Mouse (Mus musculus) liver, embryonic 14.5 days (tissue): ENCODE data around the gene Nrp1.

Source experiments
- CTCF ChIP-seq: IDR thresholded peaks from 2 replicates; pipeline ENCODE4 v1.5.1; 2016; ENCODE audit warnings: antibody characterized with exemption, low read depth, control low read depth
- EP300 ChIP-seq: IDR thresholded peaks from 2 replicates; pipeline ENCODE4 v1.6.1; 2016; ENCODE audit warnings: antibody characterized with exemption, low read depth

DNA sequence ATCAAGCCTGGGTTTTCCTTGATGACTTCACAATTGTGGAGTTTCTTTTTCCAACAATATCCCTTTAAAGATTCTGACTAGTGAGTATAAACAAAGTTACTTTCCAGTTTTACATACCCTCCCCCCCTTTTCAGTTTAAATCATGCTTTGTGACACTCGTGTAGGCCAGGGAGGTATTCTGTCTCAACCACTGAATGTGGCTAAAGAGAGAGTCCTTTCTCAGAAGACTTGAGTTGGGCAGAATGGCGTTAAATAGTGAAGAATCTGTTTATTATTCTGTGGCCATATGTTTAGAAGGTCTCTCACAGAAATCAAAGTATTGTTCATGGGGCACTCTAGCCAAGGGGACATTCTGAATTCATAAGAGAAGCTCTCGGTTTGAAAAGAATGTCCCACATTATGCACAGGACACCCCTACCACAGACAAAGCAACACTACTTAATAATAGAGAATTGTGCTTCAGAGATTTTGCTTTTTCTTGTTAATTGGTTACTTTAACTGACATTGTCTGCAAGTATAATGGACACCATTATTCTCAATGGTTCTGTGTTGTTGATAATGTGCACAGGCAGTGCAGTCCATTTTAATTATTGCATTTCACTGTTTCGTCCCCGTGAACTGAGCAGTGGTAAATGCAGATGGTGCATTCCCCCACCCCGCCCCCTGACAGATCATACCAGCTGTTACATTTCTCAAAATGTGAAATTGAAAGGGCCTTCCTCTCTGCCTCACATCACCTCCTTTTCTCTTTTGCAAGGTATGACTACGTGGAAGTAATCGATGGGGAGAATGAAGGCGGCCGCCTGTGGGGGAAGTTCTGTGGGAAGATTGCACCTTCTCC lies 59.8 kb downstream of the Nrp1 start:
- TF ChIP-seq CTCF, result no peak
- no peak for TF ChIP-seq EP300
